Mouse (Mus musculus): ENCODE data around the gene Myt1l. TPM values are rescaled to one million over a fixed set of nuclear protein-coding genes. Genes with fewer than 3 reads are reported as not detected.

Myt1l gene
- polyA plus RNA-seq, 1 experiment from 2014 or later, result 1.2 TPM

DNA sequence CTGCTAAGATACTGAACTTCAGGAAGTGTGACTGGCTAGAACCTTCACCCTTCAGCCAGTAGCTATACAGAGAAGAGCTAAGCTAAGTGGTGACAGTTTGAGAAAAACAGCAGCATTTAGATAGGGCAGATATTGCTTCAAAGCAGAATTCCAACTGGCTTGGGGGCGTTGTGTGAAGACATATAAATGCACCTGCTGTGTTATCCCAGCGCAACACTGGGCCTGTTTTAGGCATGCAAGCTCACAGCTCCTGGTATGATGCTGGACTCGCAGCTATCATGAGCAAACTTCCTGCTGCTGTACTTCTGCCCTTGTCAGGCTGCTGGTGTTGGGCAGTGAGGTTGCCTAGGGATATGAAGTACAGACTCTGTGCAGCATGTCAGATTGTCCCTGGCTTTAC is 180.0 kb downstream of the Myt1l start:
- ATAC-seq, result no peak
- Histone ChIP-seq H3K9ac (ENCODE audit: low read depth, low read length) (no peak overlapping the region), H3K4me3 (ENCODE audit: low read depth, low read length) (no peak overlapping the region), H3K27ac (ENCODE audit: low read depth, low read length) (no peak overlapping the region), H3K9me3 (ENCODE audit: control insufficient read depth) (no peaks in the 10 kb centered on the region), H3K4me1 (replicated peaks; ENCODE audit: control insufficient read depth, insufficient read depth, low read length) (no peaks in the 10 kb centered on the region), H3K36me3 (ENCODE audit: control insufficient read depth, insufficient read depth) (no peaks in the 10 kb centered on the region), H3K27me3 (replicated peaks; ENCODE audit: control insufficient read depth, insufficient read depth, low read length) (no peaks in the 10 kb centered on the region), H3K4me2 (replicated peaks; ENCODE audit: low read depth) (no peak overlapping the region)
- no peak for TF ChIP-seq CTCF (IDR thresholded peaks at IDR 0.05; ENCODE audit: low read depth)
- 76% methylated on average over 3 of the region's 3 CpGs for WGBS

DNA sequence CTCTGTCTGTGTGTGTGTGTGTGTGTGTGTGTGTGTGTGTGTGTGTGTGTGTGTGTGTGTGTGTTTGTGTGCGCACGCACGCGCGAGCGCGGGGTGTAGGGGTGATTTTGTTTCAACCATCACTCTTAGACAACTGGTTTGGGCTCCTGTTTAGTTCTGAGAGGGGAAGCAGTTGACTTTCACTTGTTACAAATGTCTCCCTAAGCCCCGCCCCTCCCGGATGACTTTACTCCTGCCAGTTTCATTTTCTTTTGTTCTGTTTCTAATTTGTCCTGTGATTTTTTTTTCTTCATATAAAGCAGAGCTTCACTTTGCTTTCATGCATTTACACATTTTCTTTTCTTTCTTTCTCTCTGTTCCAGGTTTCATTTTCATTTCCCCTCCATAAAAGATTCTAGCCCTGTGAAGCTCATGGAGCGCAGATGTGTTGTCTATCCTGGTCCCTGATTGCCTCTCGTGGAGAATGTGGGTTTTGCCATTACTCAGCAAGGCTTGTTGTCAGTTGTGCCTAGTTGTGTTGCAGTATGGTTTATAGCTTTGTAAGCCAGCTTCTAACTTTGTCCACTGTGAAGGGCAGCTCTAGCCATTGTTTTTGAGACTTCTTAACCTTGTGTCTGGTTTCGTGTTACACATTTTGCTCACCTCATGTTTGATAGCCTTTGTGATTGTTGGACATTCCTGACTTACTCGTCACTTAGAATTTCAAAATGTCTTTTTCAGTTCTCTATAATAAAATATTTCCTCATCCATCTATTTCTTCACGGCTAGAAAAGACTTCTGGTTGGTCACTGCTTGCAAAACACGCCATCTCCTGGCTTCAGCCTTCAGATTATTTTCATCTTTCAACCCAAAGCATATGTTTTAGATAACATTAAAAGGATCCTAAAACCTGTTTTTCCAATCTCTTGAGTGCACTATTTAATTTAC is 184.9 kb downstream of the Myt1l start:
- Histone ChIP-seq H3K27me3 (replicated peaks; ENCODE audit: control insufficient read depth, insufficient read depth, low read length) (no peaks in the 10 kb centered on the region), H3K36me3 (ENCODE audit: control insufficient read depth, insufficient read depth) (no peaks in the 10 kb centered on the region), H3K4me3 (ENCODE audit: low read depth, low read length) (no peak overlapping the region), H3K4me1 (replicated peaks; ENCODE audit: control insufficient read depth, insufficient read depth, low read length) (no peaks in the 10 kb centered on the region), H3K9ac (ENCODE audit: low read depth, low read length) (no peak overlapping the region), H3K9me3 (ENCODE audit: control insufficient read depth) (no peaks in the 10 kb centered on the region), H3K4me2 (replicated peaks; ENCODE audit: low read depth) (no peak overlapping the region; the same call in 1 of the 2 replicates), H3K27ac (ENCODE audit: low read depth, low read length) (no peak overlapping the region)
- no peak for ATAC-seq
- 86% methylated on average over 15 of the region's 15 CpGs for WGBS
- no peak for TF ChIP-seq CTCF (IDR thresholded peaks at IDR 0.05; ENCODE audit: low read depth)

DNA sequence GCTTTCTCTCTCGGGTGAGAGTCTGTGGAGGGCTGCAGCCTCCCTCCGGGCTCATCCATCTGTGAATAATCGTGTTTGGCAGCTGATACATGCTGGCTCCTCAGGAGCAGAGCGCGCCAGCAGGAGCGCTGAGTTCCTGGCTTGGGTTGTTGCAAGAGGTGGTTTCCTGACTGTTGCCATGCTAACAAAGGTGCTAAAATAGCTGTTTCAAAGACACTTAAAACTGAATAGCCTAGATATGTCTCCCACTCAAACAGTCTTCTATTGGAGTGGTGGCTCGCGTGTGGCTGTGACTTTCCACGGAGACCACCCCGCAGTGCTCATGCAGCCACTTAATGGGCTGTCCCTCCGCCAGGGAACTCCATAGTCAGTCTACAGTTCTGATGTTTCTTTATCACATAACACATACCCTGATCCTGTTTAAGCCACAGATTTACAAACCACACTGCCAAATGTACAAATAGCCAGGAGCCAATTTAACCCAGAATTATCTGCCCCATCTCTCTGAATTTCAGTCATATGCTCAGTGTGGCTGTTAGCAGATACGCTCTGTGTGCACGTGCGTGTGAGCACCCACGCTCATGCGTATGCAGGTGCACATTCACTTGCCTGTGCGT is 195.6 kb downstream of the Myt1l start:
- Histone ChIP-seq H3K4me2 (replicated peaks; ENCODE audit: low read depth) (no peak overlapping the region), H3K27ac (ENCODE audit: low read depth, low read length) (no peak overlapping the region), H3K4me3 (ENCODE audit: low read depth, low read length) (no peak overlapping the region), H3K36me3 (ENCODE audit: control insufficient read depth, insufficient read depth) (no peaks in the 10 kb centered on the region), H3K9ac (ENCODE audit: low read depth, low read length) (no peak overlapping the region), H3K9me3 (ENCODE audit: control insufficient read depth) (no peaks in the 10 kb centered on the region), H3K27me3 (replicated peaks; ENCODE audit: control insufficient read depth, insufficient read depth, low read length) (no peaks in the 10 kb centered on the region), H3K4me1 (replicated peaks; ENCODE audit: control insufficient read depth, insufficient read depth, low read length) (no peaks in the 10 kb centered on the region)
- no peak for TF ChIP-seq CTCF (IDR thresholded peaks at IDR 0.05; ENCODE audit: low read depth)
- WGBS, result 88% methylated on average over 17 of the region's 17 CpGs
- ATAC-seq, result no peak

DNA sequence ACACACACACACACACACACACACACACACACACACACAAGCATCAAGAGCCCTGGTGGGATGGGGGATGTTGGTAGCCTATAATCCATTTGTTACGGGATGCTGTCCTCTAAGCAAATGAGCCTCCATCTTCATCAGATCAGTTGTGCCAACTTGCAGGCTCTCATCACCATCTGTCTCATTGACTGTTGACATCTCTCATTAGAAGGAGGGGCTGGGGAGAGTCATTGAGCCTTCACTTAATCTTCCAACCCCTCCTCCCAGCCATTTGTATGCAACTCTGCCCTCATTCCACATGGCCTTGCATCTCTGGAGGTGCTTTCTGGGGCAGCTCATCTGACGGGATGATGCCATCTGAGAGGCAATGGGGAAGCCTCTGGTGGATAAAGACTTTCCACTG is 200.1 kb downstream of the Myt1l start:
- H3K9me3 ChIP-seq (ENCODE audit: control insufficient read depth), result no peaks in the 10 kb centered on the region
- no peaks in the 10 kb centered on the region for H3K27me3 ChIP-seq (replicated peaks; ENCODE audit: control insufficient read depth, insufficient read depth, low read length)
- H3K27ac ChIP-seq (ENCODE audit: low read depth, low read length), result no peak overlapping the region
- H3K4me2 ChIP-seq (replicated peaks; ENCODE audit: low read depth), result no peak overlapping the region
- no peak overlapping the region for H3K4me3 ChIP-seq (ENCODE audit: low read depth, low read length)
- H3K36me3 ChIP-seq (ENCODE audit: control insufficient read depth, insufficient read depth), result no peaks in the 10 kb centered on the region
- 76% methylated on average over 2 of the region's 2 CpGs for WGBS
- TF ChIP-seq CTCF (IDR thresholded peaks at IDR 0.05; ENCODE audit: low read depth), result no peak
- no peak for ATAC-seq
- H3K4me1 ChIP-seq (replicated peaks; ENCODE audit: control insufficient read depth, insufficient read depth, low read length), result no peaks in the 10 kb centered on the region
- H3K9ac ChIP-seq (ENCODE audit: low read depth, low read length), result no peak overlapping the region

DNA sequence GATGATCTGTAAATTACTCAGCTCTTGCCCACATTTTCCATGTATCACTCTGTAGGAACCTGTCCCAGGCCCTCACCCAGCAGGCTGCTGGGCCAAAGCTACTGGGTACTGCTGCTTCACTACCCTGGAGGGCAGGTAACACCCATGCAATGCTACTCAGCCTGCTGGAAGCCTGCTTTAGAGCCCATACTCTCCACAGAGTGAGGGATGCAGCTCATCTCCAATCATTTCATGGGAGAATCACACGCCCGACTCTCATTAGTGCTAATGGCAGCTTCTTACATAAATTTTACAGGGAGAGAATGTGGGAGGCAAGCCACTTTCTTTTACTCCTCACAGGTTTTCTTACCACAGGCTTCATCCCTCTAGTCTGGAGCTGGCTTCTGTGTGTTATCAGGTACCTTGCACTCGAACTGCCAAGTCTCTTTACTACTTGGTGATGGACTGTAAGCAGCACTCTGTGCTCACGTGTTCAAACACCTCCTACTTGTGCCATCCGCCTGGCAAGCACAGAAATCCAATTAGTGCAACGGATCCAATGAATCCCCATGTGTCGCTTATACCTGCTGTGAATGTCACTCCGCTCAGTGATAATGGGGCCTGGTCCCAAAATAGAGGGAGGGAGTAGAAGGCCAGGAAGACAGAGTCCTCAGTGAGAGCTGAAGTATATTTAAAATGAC is 212.3 kb downstream of the Myt1l start:
- Histone ChIP-seq H3K4me3 (ENCODE audit: low read depth, low read length) (no peak overlapping the region), H3K27ac (ENCODE audit: low read depth, low read length) (no peak overlapping the region), H3K9ac (ENCODE audit: low read depth, low read length) (no peak overlapping the region), H3K36me3 (ENCODE audit: control insufficient read depth, insufficient read depth) (no peaks in the 10 kb centered on the region), H3K27me3 (replicated peaks; ENCODE audit: control insufficient read depth, insufficient read depth, low read length) (no peaks in the 10 kb centered on the region), H3K9me3 (ENCODE audit: control insufficient read depth) (no peaks in the 10 kb centered on the region), H3K4me1 (replicated peaks; ENCODE audit: control insufficient read depth, insufficient read depth, low read length) (no peaks in the 10 kb centered on the region), H3K4me2 (replicated peaks; ENCODE audit: low read depth) (no peak overlapping the region)
- no peak for TF ChIP-seq CTCF (IDR thresholded peaks at IDR 0.05; ENCODE audit: low read depth)
- WGBS, result 80% methylated on average over 8 of the region's 8 CpGs
- ATAC-seq, result no peak

DNA sequence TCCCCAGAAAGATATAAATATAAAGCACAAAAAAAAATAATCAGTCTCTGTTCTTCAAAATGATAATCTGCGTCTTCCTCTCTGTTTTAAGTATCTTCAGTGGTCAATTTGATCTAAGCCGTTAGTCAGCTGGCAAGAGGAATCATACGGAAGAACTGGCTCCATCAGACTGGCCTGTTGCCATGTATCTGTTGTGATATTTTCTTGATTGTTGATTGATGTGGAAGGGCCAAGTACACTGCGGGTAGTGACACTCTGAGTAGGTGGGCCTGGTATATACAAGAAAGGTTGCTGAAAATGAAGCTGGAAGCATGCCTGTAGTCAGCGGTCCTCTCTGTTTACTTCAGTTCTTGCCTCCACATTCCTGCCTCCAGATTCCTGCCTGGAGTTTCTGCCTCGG is 213.0 kb downstream of the Myt1l start:
- ATAC-seq, result no peak
- WGBS, result 80% methylated on average over 6 of the region's 6 CpGs
- no peaks in the 10 kb centered on the region for H3K36me3 ChIP-seq (ENCODE audit: control insufficient read depth, insufficient read depth)

More for the DNA sequence above, 213.0 kb downstream of the Myt1l start:
- Histone ChIP-seq H3K27me3 (replicated peaks; ENCODE audit: control insufficient read depth, insufficient read depth, low read length) (no peaks in the 10 kb centered on the region), H3K27ac (ENCODE audit: low read depth, low read length) (no peak overlapping the region), H3K4me3 (ENCODE audit: low read depth, low read length) (no peak overlapping the region), H3K9ac (ENCODE audit: low read depth, low read length) (no peak overlapping the region), H3K4me1 (replicated peaks; ENCODE audit: control insufficient read depth, insufficient read depth, low read length) (no peaks in the 10 kb centered on the region), H3K4me2 (replicated peaks; ENCODE audit: low read depth) (no peak overlapping the region), H3K9me3 (ENCODE audit: control insufficient read depth) (no peaks in the 10 kb centered on the region)
- TF ChIP-seq CTCF (IDR thresholded peaks at IDR 0.05; ENCODE audit: low read depth), result no peak

Measured in intestine, postnatal 0 days (tissue).